Mouse (Mus musculus): Measurements from ENCODE around the gene Rgs10.

Gene Rgs10

GRCm38 (mm10) chr7:128372331-128372730, 46.2 kb downstream of the Rgs10 start:
- DNase-seq (ENCODE audit: low spot score), result peak; percentile 67

DNA sequence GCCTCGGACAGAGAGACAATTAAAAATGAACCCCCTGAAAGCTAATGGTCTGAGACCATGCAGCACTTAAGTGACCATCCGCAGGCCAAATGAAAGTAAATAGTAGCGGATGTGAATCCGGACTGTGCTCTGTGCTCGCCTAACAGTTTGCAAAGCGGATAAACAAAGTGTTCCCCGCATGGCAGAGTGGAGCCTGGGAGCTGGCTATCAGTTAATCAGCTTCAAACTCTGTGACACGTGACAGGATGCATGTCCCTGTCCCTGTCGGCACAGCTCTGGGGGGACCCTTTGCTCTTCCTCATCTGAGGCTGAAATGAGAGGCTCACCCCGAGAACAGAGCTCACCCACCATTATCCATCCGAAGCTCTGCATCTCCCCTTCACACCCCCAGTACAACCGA, 49.2 kb downstream of the Rgs10 start:
- DNase-seq (ENCODE audit: low spot score), result no peak

GRCm38 (mm10) chr7:128368828-128369227, 49.7 kb downstream of the Rgs10 start:
- DNase-seq (ENCODE audit: low spot score), result no peak

- DNase-seq (ENCODE audit: low spot score), result no peak
These were observed 51.9 kb downstream of the Rgs10 start for GRCm38 (mm10) chr7:128366654-128367053.

- no peak for DNase-seq (ENCODE audit: low spot score)
These were observed 53.4 kb downstream of the Rgs10 start for GRCm38 (mm10) chr7:128365096-128365715.

GRCm38 (mm10) chr7:128364526-128364925, 54.0 kb downstream of the Rgs10 start:
- no peak for DNase-seq (ENCODE audit: low spot score)

DNA sequence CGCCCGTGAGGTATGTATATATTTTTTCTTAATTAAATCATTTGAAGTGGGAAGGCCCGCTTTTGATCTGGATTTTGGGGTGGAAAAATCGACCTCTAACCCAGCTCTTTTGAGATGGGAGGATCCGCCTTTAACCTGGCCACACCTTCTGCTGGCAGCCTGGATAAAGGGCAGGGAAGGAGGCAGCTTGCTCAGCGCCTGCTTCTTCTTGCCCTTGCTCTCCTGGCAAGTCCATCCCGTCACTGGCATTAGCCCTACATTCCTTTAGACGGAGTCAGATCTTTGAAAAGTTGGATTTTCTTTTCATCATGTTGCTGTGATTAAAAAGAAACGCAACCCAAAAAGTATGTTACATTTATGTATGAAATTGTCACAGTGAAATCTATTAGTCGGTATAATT, 54.8 kb downstream of the Rgs10 start:
- no peak for DNase-seq (ENCODE audit: low spot score)

DNA sequence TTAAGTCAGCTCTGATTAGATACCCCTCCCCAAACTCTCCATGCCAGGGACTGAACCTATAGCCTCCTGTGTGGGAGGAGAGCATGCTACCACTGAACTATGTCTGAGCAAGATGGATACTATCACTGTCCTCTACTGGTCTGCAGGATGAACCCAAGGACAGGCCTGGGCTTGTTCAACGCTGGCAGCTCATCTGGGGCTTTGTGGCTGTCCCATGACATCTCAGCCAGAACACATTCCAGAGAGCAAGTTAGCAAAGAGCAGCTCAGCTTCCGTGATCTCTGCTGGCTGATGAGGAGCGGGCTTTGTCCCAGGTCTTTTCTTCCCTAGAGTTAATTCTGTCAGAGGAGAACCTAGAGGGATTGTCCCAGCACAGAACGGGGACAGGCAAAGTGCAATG, 55.6 kb downstream of the Rgs10 start:
- DNase-seq (ENCODE audit: low spot score), result no peak

- peak; percentile 61 for DNase-seq (ENCODE audit: low spot score)
These were observed 58.8 kb downstream of the Rgs10 start for GRCm38 (mm10) chr7:128359741-128360140.

DNA sequence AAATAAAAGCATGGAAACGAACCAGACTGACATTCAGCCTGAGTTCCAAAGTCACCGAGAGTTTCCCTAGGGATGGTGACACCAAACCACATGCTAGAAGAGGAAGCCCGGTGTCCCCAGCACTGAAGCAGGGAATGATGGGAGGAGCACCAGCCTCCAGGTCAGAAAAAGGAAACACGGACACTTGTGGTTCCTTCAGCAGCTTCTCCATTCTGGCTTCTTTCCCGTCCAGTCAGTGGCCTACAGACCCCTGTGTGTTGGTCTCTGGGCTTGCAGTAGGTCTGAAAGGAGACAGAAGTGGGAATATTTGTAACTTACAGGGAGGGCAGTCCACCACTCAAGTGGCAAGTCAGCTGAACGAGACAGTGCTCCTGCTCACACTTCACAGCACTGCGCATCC, 59.4 kb downstream of the Rgs10 start:
- no peak for DNase-seq (ENCODE audit: low spot score)

GRCm38 (mm10) chr7:128358741-128359140, 59.8 kb downstream of the Rgs10 start:
- DNase-seq (ENCODE audit: low spot score), result no peak

DNA sequence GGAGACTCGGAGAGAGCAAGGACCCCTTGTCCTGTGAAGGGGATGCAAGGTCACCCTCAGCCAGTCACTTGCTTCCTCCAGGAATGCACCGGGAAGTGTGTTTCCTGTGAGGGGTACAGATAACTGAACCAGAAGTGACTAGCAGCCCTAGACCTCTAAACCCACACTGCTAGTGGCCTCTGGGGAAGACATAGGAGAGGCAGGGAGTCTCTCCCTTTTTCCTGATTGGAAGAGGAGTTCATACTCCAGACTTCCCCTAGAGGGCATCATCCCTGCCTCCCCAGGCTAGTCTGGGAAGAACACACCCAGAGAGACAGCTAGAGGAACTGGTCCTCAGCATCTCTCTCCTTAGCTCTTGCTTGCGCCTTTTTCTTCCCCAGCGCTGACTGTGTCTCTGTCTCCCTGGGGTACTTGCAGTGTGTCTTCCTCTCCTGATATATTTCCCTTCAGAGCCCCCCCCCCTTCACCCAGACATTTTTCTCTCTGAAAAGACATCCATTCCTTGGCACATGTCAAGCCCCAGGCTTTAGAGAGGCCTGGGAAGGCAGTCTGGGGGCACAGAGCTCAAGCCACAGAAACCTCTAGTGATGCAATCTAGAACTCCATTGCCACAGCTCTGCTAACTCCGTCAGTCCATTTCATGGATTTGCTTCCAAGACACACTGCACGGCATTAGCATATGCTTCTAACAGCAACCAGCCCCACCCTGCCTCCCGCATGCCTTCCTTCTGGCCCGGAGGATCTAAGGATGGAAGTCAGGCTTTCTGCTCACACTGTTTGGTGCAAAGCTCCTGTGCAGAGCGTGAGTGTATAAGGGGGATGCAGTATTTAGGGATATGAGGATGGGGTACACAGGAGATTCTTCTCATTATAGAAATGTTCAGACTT, 61.4 kb downstream of the Rgs10 start:
- no peak for DNase-seq (ENCODE audit: low spot score)

- DNase-seq (ENCODE audit: low spot score), result no peak
These were observed 63.1 kb downstream of the Rgs10 start for GRCm38 (mm10) chr7:128355463-128355862.

- DNase-seq (ENCODE audit: low spot score), result no peak
These were observed 65.8 kb downstream of the Rgs10 start for GRCm38 (mm10) chr7:128352721-128353120.

DNA sequence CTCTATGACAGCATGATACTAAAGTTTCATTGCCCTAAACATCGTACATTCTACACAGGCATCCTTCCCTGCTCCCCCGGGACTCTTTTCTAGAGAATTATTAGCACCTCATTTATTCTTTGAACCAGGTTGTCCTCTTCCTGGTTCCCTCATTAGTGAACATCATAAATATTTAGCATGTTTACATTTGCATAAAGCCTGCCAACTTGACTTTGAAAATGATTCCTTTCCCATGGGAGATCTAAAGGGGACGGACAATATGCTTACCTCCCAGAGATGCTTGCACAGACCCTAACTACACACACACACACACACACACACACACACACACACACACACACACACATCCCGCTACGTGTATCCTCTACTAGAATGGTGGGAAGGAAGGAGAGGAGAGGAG, 67.4 kb downstream of the Rgs10 start:
- DNase-seq (ENCODE audit: low spot score), result no peak

DNA sequence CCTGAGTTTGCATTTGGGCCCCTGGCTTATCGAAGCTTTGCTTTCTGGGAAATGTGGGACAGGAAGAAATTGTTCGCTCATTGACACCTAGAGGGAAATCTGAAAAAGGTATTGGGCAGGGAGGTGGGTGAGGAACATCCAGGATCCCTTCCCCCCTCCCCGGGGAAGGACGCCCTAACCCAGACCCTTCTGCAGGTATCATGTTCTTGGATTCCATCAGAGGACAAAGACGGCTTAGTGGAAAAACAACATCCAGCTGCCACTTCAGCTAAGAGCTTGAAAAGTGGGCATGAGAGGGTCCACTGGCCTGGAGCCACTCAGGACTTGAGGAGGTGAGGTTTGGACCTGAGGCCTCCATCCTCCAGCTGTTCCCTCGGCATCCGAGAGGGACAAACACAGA, 68.2 kb downstream of the Rgs10 start:
- no peak for DNase-seq (ENCODE audit: low spot score)

DNA sequence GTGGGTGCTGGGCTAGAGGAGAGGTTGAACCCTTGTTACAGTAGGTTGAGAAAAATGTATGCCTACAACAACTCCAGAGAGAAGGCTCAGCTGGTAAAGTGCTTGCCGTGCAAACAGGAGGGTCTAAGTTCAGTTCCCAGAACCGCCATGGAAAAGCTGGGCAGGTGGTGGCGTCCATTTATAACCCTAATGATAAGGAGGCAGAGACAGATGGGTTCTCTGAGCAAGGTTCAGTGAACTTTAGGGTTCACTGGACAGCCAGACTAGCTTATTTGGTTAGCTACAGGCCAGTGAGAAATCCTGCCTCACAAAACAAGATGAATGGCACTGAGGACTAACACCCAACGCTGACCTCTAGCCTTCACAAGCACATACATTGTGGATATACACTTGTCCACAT, 68.8 kb downstream of the Rgs10 start:
- no peak for DNase-seq (ENCODE audit: low spot score)

GRCm38 (mm10) chr7:128348608-128349007, 70.0 kb downstream of the Rgs10 start:
- no peak for DNase-seq (ENCODE audit: low spot score)

DNA sequence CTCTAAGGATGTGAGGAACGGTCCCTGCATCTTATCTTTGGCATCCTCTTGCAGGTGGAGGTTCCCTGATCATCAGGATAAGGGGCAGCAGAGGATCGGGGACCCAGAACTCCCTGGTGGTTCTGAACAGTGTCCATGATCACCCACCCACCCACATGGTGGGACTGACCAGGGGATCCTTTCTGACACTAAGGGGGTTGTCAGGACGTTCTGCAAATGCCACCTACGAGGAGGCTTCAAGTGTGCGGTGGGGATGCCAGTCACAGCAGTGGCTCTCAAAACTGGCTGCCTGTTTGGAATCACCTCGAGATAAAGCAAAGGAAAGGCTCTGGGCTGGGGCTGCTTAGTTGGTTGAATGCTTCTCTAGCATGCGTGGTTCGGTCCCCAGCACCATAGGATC, 71.6 kb downstream of the Rgs10 start:
- no peak for DNase-seq (ENCODE audit: low spot score)

GRCm38 (mm10) chr7:128346522-128346921, 72.0 kb downstream of the Rgs10 start:
- DNase-seq (ENCODE audit: low spot score), result no peak

- no peak for DNase-seq (ENCODE audit: low spot score)
These were observed 72.9 kb downstream of the Rgs10 start for GRCm38 (mm10) chr7:128345691-128346090.

DNA sequence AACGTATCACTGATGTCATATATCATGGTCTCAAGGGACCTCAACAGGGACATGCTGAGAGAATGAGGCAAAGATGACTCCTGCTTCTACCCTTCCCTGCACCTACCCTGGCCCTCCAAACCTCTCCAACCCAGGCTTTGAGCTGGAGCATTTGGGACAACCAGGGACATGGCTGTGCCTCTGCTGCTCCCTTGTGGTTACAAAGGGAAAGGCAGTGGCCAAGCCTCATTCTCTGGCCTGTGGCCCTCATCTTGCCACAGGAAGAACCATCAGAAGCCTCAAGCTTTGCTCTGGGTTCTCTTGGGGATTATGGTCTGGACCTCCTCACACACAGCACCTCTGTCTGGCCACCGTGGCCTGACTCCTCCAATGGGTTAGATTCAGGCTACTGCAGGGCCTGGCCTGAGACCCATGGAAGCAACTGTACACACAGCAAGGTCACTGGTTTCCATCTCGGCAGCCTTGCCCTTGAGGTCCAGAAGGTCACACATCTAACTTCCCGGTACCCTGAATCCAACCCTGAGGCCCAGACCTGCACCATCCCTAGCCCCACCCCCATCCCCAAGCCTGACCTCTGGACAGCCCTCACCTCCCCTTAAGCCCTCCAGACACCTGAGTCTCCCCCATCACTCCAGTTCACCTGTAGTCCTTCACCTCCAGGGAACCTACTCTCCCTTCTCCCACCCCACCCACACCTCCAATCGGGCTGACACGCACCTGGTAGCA, 73.5 kb downstream of the Rgs10 start:
- DNase-seq (ENCODE audit: low spot score), result peak; percentile 45

DNA sequence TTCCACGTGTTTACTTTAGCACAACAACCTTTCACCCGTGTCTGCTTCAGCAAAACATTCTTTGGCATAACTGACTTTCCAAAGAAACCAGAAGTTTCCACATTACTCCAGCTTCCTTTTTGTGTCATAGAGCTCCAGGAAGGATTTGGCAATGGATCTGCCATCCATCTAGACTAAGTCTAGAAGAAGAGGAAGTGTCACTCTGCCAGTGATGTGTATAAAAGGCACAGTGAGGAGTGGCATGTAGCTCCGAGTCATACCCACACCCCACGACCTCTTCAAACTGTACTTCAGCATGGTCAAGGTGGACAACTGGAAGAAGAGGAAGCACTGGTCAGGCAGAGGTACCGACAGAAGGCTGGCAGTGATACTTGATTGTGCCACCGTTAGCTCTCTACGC, 74.1 kb downstream of the Rgs10 start:
- DNase-seq (ENCODE audit: low spot score), result no peak

Measured in T-cell, adult 2 months (primary cell).